Mouse (Mus musculus) intestine, postnatal 0 days (tissue): ENCODE measurements around the gene Ciao2a. TPM values are rescaled to one million over a fixed set of nuclear protein-coding genes. Genes with fewer than 3 reads are reported as not detected.

Experiments used
- ATAC-seq: fragments of 200-750 bp; cut with Nextera tagmentation; 2 replicates; pipeline ENCODE4 v1.8.0; 2017; ENCODE audit warnings: mild to moderate bottlenecking, moderate TSS enrichment, moderate library complexity
- H3K27ac ChIP-seq: fragments of 300-500 bp; sonication (generic); 2 replicates; pipeline ENCODE4 v1.5.1; 2014; ENCODE audit warnings: mild to moderate bottlenecking, low read depth, low read length, moderate library complexity
- H3K27me3 ChIP-seq: fragments of 300-500 bp; sonication (generic); replicated peaks from 2 replicates; pipeline ENCODE4 v1.6.1; 2014; ENCODE audit warnings: low read length, mixed read lengths; ENCODE audit not compliant: control insufficient read depth, insufficient read depth
- H3K36me3 ChIP-seq: fragments of 300-500 bp; sonication (generic); 2 replicates; pipeline ENCODE4 v1.6.1; 2014; ENCODE audit warnings: mild to moderate bottlenecking, moderate library complexity; ENCODE audit not compliant: control insufficient read depth, insufficient read depth
- H3K4me1 ChIP-seq: fragments of 300-500 bp; sonication (generic); replicated peaks from 2 replicates; pipeline ENCODE4 v1.6.1; 2014; ENCODE audit warnings: antibody characterized with exemption, low read length, mixed read lengths; ENCODE audit not compliant: control insufficient read depth, insufficient read depth
- H3K4me2 ChIP-seq: fragments of 300-500 bp; sonication (generic); replicated peaks from 2 replicates; pipeline ENCODE4 v1.6.1; 2014; ENCODE audit warnings: low read depth, mild to moderate bottlenecking, moderate library complexity
- H3K4me3 ChIP-seq: fragments of 300-500 bp; sonication (generic); 2 replicates; pipeline ENCODE4 v1.5.1; 2014; ENCODE audit warnings: low read depth, low read length
- H3K9ac ChIP-seq: fragments of 300-500 bp; sonication (generic); 2 replicates; pipeline ENCODE4 v1.6.1; 2014; ENCODE audit warnings: mild to moderate bottlenecking, low read depth, low read length
- H3K9me3 ChIP-seq: fragments of 300-500 bp; sonication (generic); 2 replicates; pipeline ENCODE4 v1.6.1; 2016; ENCODE audit warnings: mixed run types; ENCODE audit not compliant: control insufficient read depth
- CTCF ChIP-seq: sonication (generic); IDR thresholded peaks from 2 replicates; pipeline ENCODE4 v1.5.1; 2016; ENCODE audit warnings: low read depth, mild to moderate bottlenecking, control low read depth, antibody characterized with exemption, moderate library complexity
- WGBS: fragments of 180-500 bp; shearing (Covaris S2); extraction: QIAGEN DNeasy Blood & Tissue Kit; methylation state at CpG from one replicate; pipeline ENCODE4 v1.1.7; 2014; 5-methylcytosine and 5-hydroxymethylcytosine counted together
- polyA plus RNA-seq: library from polyadenylated mRNA; unstranded; fragments of >200 nt; fragmentation: Nextera tagmentation; extraction: Ambion mirVana; gene quantifications from 2 replicates; pipeline ENCODE4 v1.2.1, GENCODE M21; 2015

Gene Ciao2a
- polyA plus RNA-seq, 1 experiment from 2014 or later, result 201 TPM

- no peak overlapping the region for H3K4me3 ChIP-seq
- no peaks in the 10 kb centered on the region for H3K9me3 ChIP-seq
- no peak for ATAC-seq
- no peak overlapping the region for H3K9ac ChIP-seq
- H3K4me2 ChIP-seq, result no peak overlapping the region
- WGBS, result 79% methylated on average over 3 of the region's 3 CpGs
- H3K4me1 ChIP-seq, result peaks cover 13% of the 10 kb centered on the region
- no peak for TF ChIP-seq CTCF
- no peaks in the 10 kb centered on the region for H3K27me3 ChIP-seq
- no peak overlapping the region for H3K27ac ChIP-seq
- no peaks in the 10 kb centered on the region for H3K36me3 ChIP-seq
Measured at GRCm38 (mm10) chr9:66183023-66183422, 56.6 kb downstream of the Ciao2a start.

GRCm38 (mm10) chr9:66184572-66184971 lies 58.2 kb downstream of the Ciao2a start:
- Histone ChIP-seq H3K27ac (no peak overlapping the region), H3K27me3 (no peaks in the 10 kb centered on the region), H3K36me3 (no peaks in the 10 kb centered on the region), H3K9ac (no peak overlapping the region), H3K4me3 (no peak overlapping the region), H3K4me1 (peaks cover 13% of the 10 kb centered on the region), H3K9me3 (no peaks in the 10 kb centered on the region), H3K4me2 (no peak overlapping the region)
- 82% methylated on average over 5 of the region's 5 CpGs for WGBS
- no peak for TF ChIP-seq CTCF
- no peak for ATAC-seq

- H3K27me3 ChIP-seq, result no peaks in the 10 kb centered on the region
- no peak overlapping the region for H3K27ac ChIP-seq
- WGBS, result 27% methylated on average over 6 of the region's 6 CpGs
- H3K4me3 ChIP-seq, result no peak overlapping the region
- no peaks in the 10 kb centered on the region for H3K36me3 ChIP-seq
- no peak for ATAC-seq
- TF ChIP-seq CTCF, result no peak
- peaks cover 9% of the 10 kb centered on the region for H3K4me1 ChIP-seq
- no peak overlapping the region for H3K9ac ChIP-seq
- H3K4me2 ChIP-seq, result no peak overlapping the region
- no peaks in the 10 kb centered on the region for H3K9me3 ChIP-seq
Measured at GRCm38 (mm10) chr9:66186426-66186825, 60.0 kb downstream of the Ciao2a start.

Other genes starting within 250 kb of the Ciao2a start
- gene Pclaf, start 236.4 kb upstream of the Ciao2a start, polyA plus RNA-seq, result 51.6 and 54.5 TPM in 2 replicates
- gene Trip4, start 217.8 kb upstream of the Ciao2a start, polyA plus RNA-seq, result 13.1 and 13.4 TPM in 2 replicates
- gene Csnk1g1, start 217.7 kb upstream of the Ciao2a start, polyA plus RNA-seq, result 5.7 and 7.2 TPM in 2 replicates
- gene Ppib, start 66.4 kb upstream of the Ciao2a start, polyA plus RNA-seq, result 440 and 508 TPM in 2 replicates
- 0.98 and 1.4 TPM in 2 replicates for gene Snx22, start 56.9 kb upstream of the Ciao2a start, polyA plus RNA-seq
- gene Snx1, start within 50 bp of the Ciao2a start, polyA plus RNA-seq, result 122 and 133 TPM in 2 replicates
- gene Dapk2, start 31.6 kb downstream of the Ciao2a start, polyA plus RNA-seq, result 14.7 and 16.9 TPM in 2 replicates
- gene Herc1, start 223.8 kb downstream of the Ciao2a start, polyA plus RNA-seq, result 7.2 and 10.2 TPM in 2 replicates